Mouse (Mus musculus) layer of hippocampus, adult 9-11 months (tissue): ENCODE results near the gene Gm3448.

Source experiments
- DNase-seq: peaks from one replicate; pipeline ENCODE4 v3.0.0; 2022

Gene Gm3448

DNA sequence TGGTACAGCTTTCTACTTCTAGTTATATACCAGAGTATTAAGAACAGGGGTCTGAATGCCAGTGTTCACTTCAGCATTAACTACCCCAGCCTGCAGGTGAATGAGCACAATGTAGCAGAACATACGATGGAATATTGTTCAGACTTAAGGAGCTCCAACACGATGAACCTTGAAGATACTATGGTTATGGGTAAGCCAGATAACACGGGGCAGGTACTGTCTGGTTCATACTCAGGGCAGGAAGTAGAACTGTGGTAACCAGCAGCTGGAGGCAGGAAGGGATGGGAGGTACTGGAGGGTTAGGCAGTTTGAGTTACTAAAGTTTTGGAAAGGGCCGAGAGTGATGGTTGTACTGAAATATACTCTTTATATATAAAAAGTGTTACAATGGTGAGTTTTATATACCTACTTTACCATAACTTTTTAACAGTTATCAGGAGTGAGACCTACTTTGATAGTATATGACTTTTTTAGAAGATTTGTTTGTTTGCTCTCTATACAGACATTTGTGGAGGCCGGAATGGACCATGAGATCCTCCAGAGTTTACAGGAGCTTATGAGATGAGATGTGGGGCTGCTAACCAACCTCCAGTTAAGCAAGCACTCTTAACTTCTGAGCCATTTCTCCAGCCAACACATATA lies 82.5 kb downstream of the Gm3448 start:
- DNase-seq = no peak

DNA sequence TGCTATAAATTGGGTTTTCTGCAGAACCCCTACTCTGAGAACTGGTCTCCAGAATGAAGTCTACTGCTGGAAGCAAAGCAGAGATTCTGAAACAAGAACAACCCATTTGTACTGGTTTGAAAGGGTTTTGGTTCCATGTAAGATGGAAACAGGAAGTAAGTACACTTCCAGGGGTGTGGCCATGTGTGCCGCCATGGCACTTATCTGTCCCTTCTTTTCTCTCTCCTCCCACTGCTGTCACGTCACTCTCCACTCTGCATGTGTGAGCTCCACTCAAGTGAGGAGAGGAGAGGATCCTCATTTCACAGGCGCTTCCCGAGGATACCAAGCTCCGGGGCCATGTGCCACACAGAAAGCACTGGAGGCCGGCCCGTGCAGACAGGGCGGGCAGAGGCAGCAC lies 87.9 kb downstream of the Gm3448 start:
- no peak for DNase-seq

DNA sequence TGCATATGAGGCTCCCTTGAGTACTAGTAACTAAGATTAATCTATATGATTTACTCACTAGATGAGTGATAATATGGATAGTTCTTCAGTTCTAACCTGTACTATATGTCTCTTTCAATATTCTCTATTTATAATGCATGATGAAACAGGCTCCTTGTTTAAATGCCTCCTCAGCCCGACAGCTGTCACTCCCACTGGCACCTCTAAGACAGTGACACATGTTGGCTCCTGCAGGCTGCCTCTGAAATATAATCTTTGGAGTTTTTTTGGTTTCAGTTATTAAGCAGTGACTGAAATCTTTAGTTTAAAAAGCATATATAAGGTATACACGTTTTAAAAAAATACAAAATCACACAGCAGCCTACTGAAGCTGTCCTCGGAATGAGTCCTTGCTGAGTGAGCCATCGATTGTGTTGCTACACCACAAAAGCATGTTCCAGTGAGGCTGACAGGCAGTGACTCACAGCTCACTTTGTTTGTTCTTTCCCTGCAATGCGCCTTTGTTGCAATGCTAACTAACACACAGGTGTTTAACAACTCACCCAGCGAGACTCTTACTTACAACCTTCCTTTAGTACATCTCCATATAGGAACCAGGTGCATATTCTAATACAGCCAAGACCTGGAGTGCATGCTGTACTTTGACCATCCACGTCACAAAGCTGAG lies 92.0 kb downstream of the Gm3448 start:
- DNase-seq = no peak
